Mouse (Mus musculus): ENCODE data around the gene Khsrp.

DNA sequence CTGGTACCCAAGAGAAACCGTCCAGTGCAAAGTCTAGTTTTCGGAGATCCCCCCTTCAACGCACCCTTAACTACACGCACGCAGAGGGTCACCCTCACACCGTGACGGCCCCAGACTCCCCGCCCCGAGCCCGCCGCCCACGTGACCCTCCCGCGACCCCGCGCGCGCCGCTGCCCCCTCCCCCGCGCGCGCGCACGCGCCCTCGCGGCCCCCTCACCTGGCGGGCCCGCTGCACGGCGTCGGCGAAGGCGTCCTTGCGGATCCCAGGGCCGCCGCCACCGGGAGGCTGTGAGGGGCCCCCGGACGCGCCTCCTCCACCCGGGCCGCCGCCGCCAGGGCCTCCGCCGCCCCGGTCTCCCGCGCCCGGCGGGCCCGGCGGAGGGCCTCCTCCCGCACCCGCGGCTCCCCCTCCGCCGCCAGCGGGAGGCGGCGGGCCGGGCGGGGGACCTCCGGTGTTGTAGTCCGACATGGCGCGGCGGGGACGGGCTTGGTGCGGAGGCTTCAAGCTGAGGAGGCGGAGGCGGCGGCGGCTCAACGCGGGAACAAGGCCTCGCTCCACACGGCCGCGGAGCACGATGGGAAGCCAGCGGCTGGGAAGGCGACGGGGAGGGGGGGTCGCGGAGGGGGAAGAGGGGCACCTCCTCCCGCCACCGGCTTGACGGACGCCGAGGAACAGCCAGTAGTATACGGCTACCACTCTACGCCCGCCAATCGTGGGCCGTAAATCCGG lies at the start of gene Khsrp:
- TF ChIP-seq POLR2A (IDR thresholded peaks at IDR 0.05; ENCODE audit: insufficient read length, low read depth) (peak; percentile 93), E2F4 (IDR thresholded peaks at IDR 0.05; ENCODE audit: insufficient read depth) (no peak), USF1 (IDR thresholded peaks at IDR 0.05; ENCODE audit: low read depth) (peak; percentile 7), REST (IDR thresholded peaks at IDR 0.05; ENCODE audit: insufficient read depth, insufficient read length) (peak; percentile 3), MYOD1 (IDR thresholded peaks at IDR 0.05; ENCODE audit: control insufficient read depth in 1 of 3, insufficient read length in 2 of 3, low read depth in 2 of 3) (peak in 1 of 3 experiments; percentile 10), POLR2AphosphoS2 (IDR thresholded peaks at IDR 0.05; ENCODE audit: insufficient read length, low read depth) (peak; percentile 81), SRF (IDR thresholded peaks at IDR 0.05; ENCODE audit: control insufficient read depth, insufficient read length, low read depth) (peak; percentile 15), MYOG (IDR thresholded peaks at IDR 0.05; ENCODE audit: control insufficient read depth in 1 of 3, insufficient read depth in 1 of 3, insufficient read length in 2 of 3, low read depth in 2 of 3) (peak in 1 of 3 experiments; percentile 5), MAX (IDR thresholded peaks at IDR 0.05; ENCODE audit: low read depth) (no peak)
